Mouse (Mus musculus): ENCODE data around the gene Nfam1. TPM values are rescaled to one million over a fixed set of nuclear protein-coding genes. Genes with fewer than 3 reads are reported as not detected.
A peak's percentile ranks its signal among the peaks of the same experiment; 100 is the strongest.
"Not testable (repeated sequence)": the region's sequence is repeated elsewhere in the genome, so short reads cannot be mapped to it uniquely, and the experiment has no call there.

Nfam1 gene
- polyA plus RNA-seq, 1 experiment from 2014 or later = 3.0 TPM

DNA sequence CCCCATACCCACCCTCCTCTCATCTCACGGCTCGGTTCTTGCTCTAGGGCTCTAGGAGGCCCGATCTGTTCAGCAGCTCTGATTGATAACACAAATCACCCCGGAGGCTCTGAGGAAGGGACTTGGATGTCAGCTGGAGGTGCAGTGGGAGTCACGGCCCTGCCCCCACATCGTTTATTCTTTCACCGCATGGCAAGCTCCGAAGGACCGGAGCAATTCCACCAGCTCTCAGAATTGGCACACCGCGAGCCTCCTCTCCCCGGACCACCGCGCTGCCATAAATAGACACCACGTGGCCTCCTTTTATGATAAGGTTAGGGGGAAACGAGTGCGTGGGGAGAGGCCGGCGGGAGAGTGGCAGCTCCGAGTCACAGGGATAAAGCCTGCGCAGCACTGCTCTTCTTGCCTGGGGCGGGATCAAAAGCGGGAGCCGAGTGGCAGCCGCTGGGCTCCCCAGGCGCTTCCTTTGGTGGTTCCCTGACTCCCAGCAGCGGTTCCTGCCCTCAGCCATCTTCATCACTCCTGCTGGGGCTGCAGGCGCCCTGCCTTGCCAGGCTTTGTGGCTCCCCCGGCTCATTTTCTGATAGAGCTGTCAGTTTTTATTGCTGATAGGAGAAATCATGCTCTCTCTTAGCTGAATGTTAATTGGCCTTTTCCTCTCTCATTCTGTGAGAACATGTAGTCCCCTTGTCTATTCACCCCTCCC is 23.4 kb upstream of the Nfam1 start:
- peaks cover 36% of the 10 kb centered on the region for H3K4me1 ChIP-seq (replicated peaks)
- WGBS = under 1% methylated on average over 29 of the region's 29 CpGs

DNA sequence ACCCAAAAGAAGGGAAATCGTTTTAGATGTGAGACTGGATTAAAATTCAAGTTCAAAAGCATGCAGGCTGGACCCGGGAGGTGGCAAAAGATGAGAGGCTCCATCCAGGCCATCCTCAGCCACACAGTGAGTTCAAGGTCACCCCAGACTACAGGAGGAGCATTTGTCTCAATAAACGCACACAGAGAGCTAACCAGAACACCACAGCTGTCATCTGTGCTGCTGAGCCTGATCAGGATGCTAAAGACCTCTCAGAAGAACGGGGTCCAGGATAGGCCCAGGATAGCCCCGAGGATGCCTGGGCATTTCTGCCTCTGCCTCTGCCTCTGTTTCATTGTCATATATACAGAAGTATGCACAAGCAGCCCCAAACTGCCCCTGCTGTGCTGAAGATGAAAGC is 22.5 kb upstream of the Nfam1 start:
- Histone ChIP-seq H3K4me2 (no peak overlapping the region), H3K4me3 (replicated peaks) (no peak overlapping the region), H3K9ac (replicated peaks) (no peak overlapping the region), H3K27me3 (peaks cover 19% of the 10 kb centered on the region), H3K36me3 (no peaks in the 10 kb centered on the region), H3K4me1 (replicated peaks) (peaks cover 33% of the 10 kb centered on the region), H3K27ac (no peak overlapping the region), H3K9me3 (no peaks in the 10 kb centered on the region)
- no peak for ATAC-seq (ENCODE audit: insufficient number of reproducible peaks, insufficient read depth, low FRiP score, low TSS enrichment, low read depth)
- 49% methylated on average over 5 of the region's 5 CpGs for WGBS

More for the DNA sequence above, 23.4 kb upstream of the Nfam1 start:
- peak; percentile 24; the same call in 1 of the 2 replicates for ATAC-seq (ENCODE audit: insufficient number of reproducible peaks, insufficient read depth, low FRiP score, low TSS enrichment, low read depth)
- Histone ChIP-seq H3K9me3 (no peaks in the 10 kb centered on the region), H3K4me3 (replicated peaks) (peak overlapping the region; percentile 39), H3K27me3 (peaks cover 19% of the 10 kb centered on the region), H3K4me2 (peak overlapping the region; percentile 85), H3K9ac (replicated peaks) (peak overlapping the region; percentile 57), H3K36me3 (no peaks in the 10 kb centered on the region), H3K27ac (no peak overlapping the region)

DNA sequence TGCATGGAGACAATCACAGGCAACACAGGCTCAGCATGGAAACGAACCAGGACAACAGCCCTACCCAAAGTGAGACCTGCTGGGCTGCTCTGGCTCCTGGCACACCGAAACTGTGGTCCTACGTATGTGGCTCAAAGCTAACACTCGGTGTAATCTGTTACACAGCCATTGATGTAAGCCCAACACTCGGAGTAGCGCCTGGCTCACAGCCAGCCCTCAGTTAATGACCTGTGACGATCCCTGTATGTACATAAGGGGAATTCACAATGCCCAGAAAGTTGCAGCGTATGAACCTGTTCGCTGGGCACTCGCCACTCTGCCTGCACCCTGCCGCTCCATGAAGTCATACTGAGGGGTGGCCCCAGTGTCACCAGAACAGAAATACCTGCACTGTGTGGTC is 20.2 kb upstream of the Nfam1 start:
- H3K36me3 ChIP-seq = no peaks in the 10 kb centered on the region
- H3K4me3 ChIP-seq (replicated peaks) = no peak overlapping the region
- no peaks in the 10 kb centered on the region for H3K9me3 ChIP-seq
- 44% methylated on average over 11 of the region's 11 CpGs for WGBS
- H3K4me1 ChIP-seq (replicated peaks) = peaks cover 29% of the 10 kb centered on the region
- no peak overlapping the region for H3K27ac ChIP-seq
- no peak overlapping the region for H3K4me2 ChIP-seq
- no peak for ATAC-seq (ENCODE audit: insufficient number of reproducible peaks, insufficient read depth, low FRiP score, low TSS enrichment, low read depth)
- H3K27me3 ChIP-seq = peaks cover 19% of the 10 kb centered on the region
- no peak overlapping the region for H3K9ac ChIP-seq (replicated peaks)

- H3K4me3 ChIP-seq (replicated peaks) = no peak overlapping the region
- ATAC-seq (ENCODE audit: insufficient number of reproducible peaks, insufficient read depth, low FRiP score, low TSS enrichment, low read depth) = no peak
- no peak overlapping the region for H3K27ac ChIP-seq
- no peaks in the 10 kb centered on the region for H3K9me3 ChIP-seq
- H3K4me1 ChIP-seq (replicated peaks) = peaks cover 34% of the 10 kb centered on the region
- no peak overlapping the region for H3K9ac ChIP-seq (replicated peaks)
- H3K27me3 ChIP-seq = peaks cover 19% of the 10 kb centered on the region
- H3K36me3 ChIP-seq = no peaks in the 10 kb centered on the region
- 47% methylated on average over 6 of the region's 6 CpGs for WGBS
- no peak overlapping the region for H3K4me2 ChIP-seq
Measured at GRCm38 (mm10) chr15:83052341-83053104, 19.4 kb upstream of the Nfam1 start.

GRCm38 (mm10) chr15:83046730-83047129 is 13.6 kb upstream of the Nfam1 start:
- Histone ChIP-seq H3K27ac (no peak overlapping the region), H3K4me1 (replicated peaks) (peaks cover 28% of the 10 kb centered on the region), H3K9ac (replicated peaks) (no peak overlapping the region), H3K36me3 (no peaks in the 10 kb centered on the region), H3K4me3 (replicated peaks) (no peak overlapping the region), H3K9me3 (peaks cover 6% of the 10 kb centered on the region; the same call in 1 of the 2 replicates), H3K27me3 (peaks cover 6% of the 10 kb centered on the region; the same call in 1 of the 2 replicates), H3K4me2 (no peak overlapping the region)
- ATAC-seq (ENCODE audit: insufficient number of reproducible peaks, insufficient read depth, low FRiP score, low TSS enrichment, low read depth) = no peak
- 67% methylated on average over 7 of the region's 7 CpGs for WGBS

GRCm38 (mm10) chr15:83046308-83046707 is 13.2 kb upstream of the Nfam1 start:
- H3K36me3 ChIP-seq = no peaks in the 10 kb centered on the region
- H3K9me3 ChIP-seq = peaks cover 6% of the 10 kb centered on the region; the same call in 1 of the 2 replicates
- no peak overlapping the region for H3K4me2 ChIP-seq
- H3K9ac ChIP-seq (replicated peaks) = no peak overlapping the region
- 91% methylated on average over 3 of the region's 3 CpGs for WGBS
- no peak overlapping the region for H3K4me3 ChIP-seq (replicated peaks)
- ATAC-seq (ENCODE audit: insufficient number of reproducible peaks, insufficient read depth, low FRiP score, low TSS enrichment, low read depth) = no peak
- H3K4me1 ChIP-seq (replicated peaks) = peaks cover 26% of the 10 kb centered on the region
- peaks cover 6% of the 10 kb centered on the region; the same call in 1 of the 2 replicates for H3K27me3 ChIP-seq
- no peak overlapping the region for H3K27ac ChIP-seq

DNA sequence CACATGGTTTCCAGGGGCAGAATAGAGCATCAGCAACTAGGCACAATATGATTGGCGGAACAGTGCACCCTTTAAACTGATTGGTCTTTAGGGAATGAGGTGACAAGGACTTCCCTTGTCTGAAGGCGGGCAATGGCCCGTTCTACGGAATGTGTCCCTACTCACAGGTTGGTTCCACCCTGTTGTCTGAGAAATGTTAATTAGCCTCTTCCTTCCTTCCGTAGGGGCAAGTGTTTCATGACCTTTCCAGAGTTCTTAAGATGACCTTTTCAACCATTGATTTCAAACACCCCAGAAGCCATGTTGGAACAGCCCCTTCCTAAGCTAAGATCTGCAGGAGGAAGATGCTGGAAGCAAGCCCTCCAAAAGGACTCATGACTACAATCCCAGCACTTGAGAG is 12.5 kb upstream of the Nfam1 start:
- not testable (repeated sequence) for H3K27me3 ChIP-seq; H3K9me3 ChIP-seq; H3K9ac ChIP-seq (replicated peaks); ATAC-seq (ENCODE audit: insufficient number of reproducible peaks, insufficient read depth, low FRiP score, low TSS enrichment, low read depth); H3K27ac ChIP-seq; H3K4me3 ChIP-seq (replicated peaks); H3K4me2 ChIP-seq; H3K36me3 ChIP-seq
- WGBS = 83% methylated on average over 5 of the region's 5 CpGs
- peaks cover 26% of the 10 kb centered on the region for H3K4me1 ChIP-seq (replicated peaks)

DNA sequence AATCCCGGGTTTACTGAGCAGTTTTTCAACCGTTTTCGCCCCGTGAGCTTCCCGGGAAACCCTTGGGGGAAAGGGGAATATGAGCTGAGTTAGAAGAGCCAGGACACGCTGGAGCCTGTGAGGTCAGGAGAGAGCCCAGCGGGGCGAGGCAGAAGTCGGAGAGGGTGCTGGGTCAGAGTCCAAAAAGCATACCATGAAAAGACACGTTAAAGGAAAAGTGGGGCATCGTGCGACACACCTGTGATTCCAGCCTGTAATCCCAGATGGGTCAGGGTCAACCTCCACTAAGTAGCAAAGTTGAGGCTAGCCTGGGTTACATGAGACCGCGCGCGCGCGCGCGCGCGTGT is 10.2 kb upstream of the Nfam1 start:
- H3K9ac ChIP-seq (replicated peaks) = no peak overlapping the region
- H3K4me2 ChIP-seq = peak overlapping the region; percentile 35
- WGBS = 68% methylated on average over 22 of the region's 22 CpGs
- H3K4me1 ChIP-seq (replicated peaks) = peaks cover 44% of the 10 kb centered on the region
- no peak for ATAC-seq (ENCODE audit: insufficient number of reproducible peaks, insufficient read depth, low FRiP score, low TSS enrichment, low read depth)
- H3K4me3 ChIP-seq (replicated peaks) = no peak overlapping the region
- H3K9me3 ChIP-seq = peaks cover 6% of the 10 kb centered on the region; the same call in 1 of the 2 replicates
- no peaks in the 10 kb centered on the region for H3K36me3 ChIP-seq
- H3K27ac ChIP-seq = no peak overlapping the region
- H3K27me3 ChIP-seq = peaks cover 6% of the 10 kb centered on the region; the same call in 1 of the 2 replicates

DNA sequence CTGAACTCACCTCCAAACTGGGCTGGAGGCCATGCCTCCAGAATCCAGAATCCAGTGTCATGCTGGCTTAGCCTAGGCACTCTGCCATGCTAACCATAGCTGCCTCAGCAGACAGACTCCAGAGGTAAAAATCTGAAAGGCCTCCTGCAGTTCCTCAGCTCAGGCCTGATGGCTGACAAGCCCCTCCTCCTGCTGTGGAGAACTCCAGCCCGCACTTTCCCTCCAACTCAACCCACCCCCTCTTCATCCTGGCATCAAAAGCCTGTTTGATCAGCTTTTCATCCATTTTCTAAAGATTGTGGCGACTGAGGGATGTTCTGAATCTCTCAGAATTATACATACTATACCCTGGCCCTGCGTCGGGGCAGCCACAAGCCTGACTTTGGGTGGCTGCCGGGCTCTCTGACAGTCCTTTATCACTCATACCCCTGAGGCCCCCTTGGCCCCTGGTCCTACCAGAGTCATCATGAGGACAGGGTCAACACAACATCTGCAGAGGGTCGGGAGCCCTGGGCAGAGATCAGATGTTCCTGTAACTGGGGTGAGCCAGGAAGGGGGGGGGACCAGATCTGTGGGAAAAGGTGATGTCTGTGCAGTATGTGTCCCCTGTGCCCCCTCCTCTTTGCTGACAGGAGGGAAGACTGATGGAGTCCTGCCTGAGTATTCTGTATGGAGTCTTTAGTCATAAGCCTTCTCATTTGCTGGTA is 9.7 kb upstream of the Nfam1 start:
- H3K27me3 ChIP-seq = peaks cover 6% of the 10 kb centered on the region; the same call in 1 of the 2 replicates
- H3K36me3 ChIP-seq = no peaks in the 10 kb centered on the region
- H3K4me2 ChIP-seq = peak overlapping the region; percentile 35
- 0 out of 2 replicates have a peak overlapping the region, but pooled peaks have one; percentile 41 for H3K27ac ChIP-seq
- H3K4me1 ChIP-seq (replicated peaks) = peaks cover 46% of the 10 kb centered on the region
- peaks cover 6% of the 10 kb centered on the region; the same call in 1 of the 2 replicates for H3K9me3 ChIP-seq
- ATAC-seq (ENCODE audit: insufficient number of reproducible peaks, insufficient read depth, low FRiP score, low TSS enrichment, low read depth) = no peak
- H3K4me3 ChIP-seq (replicated peaks) = no peak overlapping the region
- 12% methylated on average over 6 of the region's 6 CpGs for WGBS
- H3K9ac ChIP-seq (replicated peaks) = no peak overlapping the region; the same call in 1 of the 2 replicates

DNA sequence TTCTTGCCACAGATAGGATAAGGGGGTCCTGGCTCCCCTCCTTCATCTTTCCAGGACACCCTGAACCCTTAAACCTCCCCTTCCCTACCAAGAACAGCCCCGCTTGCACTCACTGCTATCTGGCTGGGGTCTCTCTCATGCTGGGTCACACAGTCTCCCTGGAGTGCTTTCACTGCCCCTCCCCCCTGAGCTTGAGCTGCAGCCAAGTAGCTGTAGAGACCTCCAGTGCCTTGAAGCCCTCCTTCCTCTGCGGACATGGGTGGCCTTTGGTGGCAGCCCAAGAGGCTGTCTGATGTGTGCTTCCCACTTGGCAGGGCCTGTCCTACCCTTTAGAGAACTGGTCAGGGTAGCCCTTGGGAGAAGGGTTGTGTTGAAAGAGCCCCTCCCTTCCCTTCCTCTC is 7.0 kb upstream of the Nfam1 start:
- Histone ChIP-seq H3K9me3 (no peaks in the 10 kb centered on the region), H3K36me3 (no peaks in the 10 kb centered on the region), H3K4me1 (replicated peaks) (peaks cover 55% of the 10 kb centered on the region), H3K9ac (replicated peaks) (no peak overlapping the region), H3K4me3 (replicated peaks) (no peak overlapping the region), H3K27me3 (peaks cover 12% of the 10 kb centered on the region), H3K4me2 (no peak overlapping the region), H3K27ac (no peak overlapping the region)
- 54% methylated on average over 2 of the region's 2 CpGs for WGBS
- ATAC-seq (ENCODE audit: insufficient number of reproducible peaks, insufficient read depth, low FRiP score, low TSS enrichment, low read depth) = no peak

DNA sequence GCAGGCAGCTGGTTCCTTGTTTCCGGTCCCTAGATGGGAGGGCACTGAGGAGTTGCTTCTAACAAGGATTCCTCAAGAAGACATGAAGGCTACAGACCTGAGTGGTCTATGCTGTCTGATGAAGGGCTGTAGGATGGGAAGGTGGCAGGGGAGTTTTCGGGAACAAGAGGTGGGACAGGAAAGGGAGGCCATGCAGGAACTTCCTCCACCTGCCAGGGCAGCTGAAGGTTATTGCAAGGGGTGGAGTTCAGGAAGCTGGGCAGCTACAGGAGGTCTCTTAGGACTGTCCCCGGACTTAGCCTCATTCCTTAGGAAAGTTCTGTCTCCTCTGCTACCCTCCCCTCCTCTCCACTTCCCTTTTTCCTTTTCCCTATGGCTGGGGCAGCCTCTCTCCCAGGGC is 5.7 kb upstream of the Nfam1 start:
- Histone ChIP-seq H3K4me1 (replicated peaks) (peaks cover 64% of the 10 kb centered on the region), H3K27me3 (peaks cover 21% of the 10 kb centered on the region)
- WGBS = 47% methylated on average over 3 of the region's 3 CpGs

More for the DNA sequence above, 5.7 kb upstream of the Nfam1 start:
- ATAC-seq (ENCODE audit: insufficient number of reproducible peaks, insufficient read depth, low FRiP score, low TSS enrichment, low read depth) = no peak
- H3K4me2 ChIP-seq = no peak overlapping the region
- H3K9me3 ChIP-seq = no peaks in the 10 kb centered on the region
- H3K27ac ChIP-seq = no peak overlapping the region
- no peak overlapping the region for H3K9ac ChIP-seq (replicated peaks)
- H3K36me3 ChIP-seq = no peaks in the 10 kb centered on the region
- no peak overlapping the region for H3K4me3 ChIP-seq (replicated peaks)
